Mouse (Mus musculus): ENCODE results near the gene Rpia.
A peak's percentile ranks its signal among the peaks of the same experiment; 100 is the strongest.

The Rpia gene

DNA sequence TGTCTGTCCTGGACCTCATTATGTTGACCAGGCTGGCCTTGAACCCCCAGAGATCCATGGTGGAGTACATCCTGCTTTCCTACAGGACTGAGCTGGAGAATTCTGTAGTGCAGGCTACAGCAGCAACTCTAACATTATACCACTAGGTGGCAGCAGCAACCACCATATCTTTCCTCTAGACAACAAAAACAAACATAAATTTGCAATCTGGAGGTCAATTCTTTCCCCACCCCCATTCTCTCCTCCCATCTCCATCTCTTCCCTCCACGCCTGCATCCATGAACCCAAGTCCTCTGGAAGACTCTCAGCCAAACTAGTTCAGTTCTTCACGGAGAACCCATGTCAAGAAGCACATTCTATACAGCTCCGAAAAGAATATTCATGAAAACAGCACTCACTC lies 12.6 kb upstream of the Rpia start:
- no peak for DNase-seq

DNA sequence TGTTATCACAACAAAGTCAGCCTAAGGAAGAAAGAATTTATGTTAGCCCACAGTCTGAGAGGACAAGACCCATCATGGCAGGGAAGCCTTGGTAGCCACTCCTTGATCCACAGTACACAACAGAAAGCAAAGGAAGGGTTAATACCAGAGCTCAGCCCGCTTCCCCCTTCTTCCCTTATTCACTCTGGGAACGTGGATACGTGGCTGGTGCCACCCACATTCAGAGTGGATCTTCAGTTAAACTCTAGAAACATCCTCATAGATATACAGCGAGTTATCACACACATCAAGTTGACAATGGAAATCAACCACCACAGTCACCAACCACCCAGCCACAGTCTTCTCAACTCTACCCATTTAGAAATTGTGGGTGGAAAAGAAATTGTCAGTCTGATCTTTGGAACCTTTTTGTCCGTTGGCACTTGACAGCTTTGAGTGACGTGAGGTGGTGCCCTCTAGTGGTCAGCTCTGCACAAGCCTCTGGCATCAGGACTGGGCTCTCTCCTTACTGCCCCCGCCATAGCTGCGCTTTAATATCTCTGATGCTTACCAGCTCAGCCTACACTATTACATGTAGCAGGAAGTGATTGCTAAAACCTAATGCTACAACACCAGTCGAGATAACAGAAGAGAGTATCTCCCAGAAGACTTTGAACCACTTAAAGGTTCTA lies 5.7 kb upstream of the Rpia start:
- peak; percentile 63 to 75 for DNase-seq

DNA sequence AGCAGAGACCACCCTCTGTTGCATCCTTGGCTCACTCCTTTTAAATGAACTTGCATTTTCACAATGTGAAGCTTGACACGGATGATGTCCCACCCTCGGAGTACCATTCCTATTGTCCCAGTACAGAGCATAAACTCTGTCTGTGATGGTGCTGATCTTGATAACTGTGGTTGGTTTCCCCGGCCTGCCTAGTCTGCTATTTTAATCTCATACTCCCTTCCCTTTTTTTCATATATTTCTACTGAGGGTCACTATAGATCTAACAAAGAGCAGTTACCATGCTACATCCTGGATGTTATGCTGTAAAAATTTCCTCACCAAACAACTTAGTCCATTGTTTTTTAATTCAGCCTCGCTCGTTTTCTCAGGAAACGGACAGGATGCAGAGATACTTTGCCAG lies 4.9 kb upstream of the Rpia start:
- DNase-seq: no peak

DNA sequence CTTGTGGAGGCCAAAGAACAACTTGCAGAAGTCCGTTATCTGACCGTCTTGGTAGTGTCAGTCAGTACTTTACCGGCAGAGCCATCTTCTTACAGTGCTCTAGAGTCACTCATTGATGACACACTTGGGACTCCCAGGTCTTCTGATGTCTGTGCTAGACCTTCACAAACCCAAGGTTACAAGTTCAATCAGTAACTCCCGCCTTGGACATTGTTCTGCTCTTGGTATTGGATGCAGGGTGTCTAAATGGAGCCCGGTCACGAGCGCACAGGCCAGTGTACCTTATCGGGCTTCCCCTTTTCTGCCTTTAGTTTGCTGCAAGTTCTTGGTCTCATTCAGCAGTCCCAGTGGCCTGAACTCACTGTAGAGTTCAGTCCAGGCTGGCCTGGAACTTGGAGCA lies 612 bp upstream of the Rpia start:
- no peak for DNase-seq

DNA sequence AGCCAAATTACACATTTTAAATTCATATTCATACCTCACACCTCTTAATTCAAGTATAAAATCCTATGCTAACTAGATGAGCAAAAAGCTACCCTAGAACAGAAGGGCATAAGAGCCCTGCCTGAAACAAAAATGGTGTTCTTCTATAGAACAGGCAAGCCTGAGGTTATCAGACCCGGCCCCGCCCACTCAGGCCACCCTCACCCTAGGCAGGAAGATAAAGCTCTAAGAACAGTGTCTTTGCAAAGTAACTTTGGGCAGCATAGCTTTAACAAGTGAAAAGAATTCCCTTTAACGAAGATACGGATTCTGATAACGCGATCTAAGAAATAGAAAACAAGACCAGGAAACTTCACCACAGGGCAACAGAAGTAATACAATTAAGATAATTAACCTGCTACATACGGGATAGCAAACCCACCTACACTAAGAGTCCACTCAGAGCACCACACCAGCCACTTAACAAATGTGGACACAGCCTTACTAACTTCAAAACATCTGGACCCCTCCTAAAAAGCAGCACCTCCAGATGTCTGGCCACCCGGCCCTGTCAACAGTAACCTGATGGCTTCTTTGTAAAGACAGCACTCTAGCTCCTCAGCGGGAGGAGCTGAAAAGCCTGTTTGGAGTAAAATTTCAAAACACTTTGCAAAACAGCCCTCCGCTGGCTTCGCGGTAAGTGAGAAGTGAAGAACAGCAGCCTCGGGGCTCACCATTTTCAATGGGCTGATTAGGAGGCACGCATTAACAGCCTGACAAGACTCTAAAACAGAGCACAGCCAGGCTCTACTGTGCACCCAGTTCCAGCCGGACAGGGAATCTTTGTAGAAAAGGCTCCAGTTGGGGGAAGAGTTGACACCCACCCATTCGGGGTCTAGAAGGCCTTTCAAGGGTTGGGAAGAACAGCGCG lies 925 bp downstream of the Rpia start:
- peak; percentile 36 to 39 for DNase-seq

DNA sequence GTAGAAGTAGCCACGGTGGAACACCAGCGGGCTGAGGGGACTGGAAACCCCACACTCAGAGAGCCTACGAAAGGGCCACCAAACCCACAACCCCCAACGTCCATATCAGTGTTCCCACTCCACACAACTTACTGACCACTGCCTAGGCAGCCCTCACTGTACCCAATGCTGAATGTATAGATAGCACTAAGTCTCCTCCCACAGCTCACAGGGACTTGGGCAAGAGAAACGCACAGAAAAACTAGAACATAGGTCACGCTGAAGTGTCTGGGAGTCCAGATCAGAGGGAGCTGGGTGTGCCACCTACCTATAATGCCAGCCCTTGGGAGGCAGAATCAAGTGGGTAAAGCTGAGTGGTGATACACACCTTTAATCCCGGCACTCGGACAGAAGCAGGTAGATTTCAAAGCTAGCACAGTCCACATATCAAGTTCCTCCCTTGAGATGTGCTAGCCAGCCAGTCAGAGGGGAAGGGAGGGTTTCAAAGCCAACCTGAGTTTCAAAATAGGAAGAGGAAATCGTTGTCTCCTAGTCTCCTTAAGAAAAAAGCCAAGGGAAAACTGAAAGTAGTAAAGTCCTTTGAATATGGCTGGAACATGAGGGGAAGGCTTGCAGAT lies 1.9 kb downstream of the Rpia start:
- DNase-seq: peak; percentile 28 to 54

DNA sequence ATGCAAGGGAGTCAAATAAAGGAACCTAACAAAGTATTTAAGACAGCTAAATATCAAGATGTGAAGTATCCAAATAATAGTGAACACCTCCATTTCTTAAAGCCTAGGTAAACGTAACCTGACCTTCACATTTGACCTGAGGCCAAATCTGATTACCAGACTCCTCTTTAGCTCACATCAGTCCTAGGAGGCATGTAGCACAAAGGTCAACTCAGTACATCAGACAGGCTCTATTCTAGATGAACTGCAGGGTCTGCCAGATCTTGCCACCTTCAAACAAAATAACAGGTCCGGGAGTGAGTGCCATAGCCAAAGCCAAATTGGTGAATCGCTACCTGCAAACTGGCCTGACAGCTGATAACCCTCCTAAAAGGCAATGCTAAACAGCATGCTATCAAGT lies 2.9 kb downstream of the Rpia start:
- DNase-seq: no peak

DNA sequence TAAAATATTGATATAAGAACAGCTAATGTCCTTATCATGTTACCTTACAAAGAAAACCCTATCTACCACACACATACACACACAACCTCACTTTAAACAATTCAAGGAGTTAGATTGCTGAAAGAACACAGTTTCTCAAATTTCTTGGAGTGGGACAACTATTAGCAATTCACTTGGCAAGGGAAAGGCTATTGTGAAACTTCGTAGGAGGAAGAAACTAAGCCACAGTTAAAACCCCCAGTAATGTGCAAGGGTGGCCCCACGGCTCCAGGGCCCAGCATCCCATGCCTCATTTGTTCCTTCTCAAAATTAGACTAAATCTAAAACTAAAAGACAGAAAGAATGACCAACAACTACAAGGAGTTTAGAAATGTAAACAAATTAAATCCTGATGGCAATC lies 4.5 kb downstream of the Rpia start:
- peak in 1 of 2 experiments; percentile 55 for DNase-seq

DNA sequence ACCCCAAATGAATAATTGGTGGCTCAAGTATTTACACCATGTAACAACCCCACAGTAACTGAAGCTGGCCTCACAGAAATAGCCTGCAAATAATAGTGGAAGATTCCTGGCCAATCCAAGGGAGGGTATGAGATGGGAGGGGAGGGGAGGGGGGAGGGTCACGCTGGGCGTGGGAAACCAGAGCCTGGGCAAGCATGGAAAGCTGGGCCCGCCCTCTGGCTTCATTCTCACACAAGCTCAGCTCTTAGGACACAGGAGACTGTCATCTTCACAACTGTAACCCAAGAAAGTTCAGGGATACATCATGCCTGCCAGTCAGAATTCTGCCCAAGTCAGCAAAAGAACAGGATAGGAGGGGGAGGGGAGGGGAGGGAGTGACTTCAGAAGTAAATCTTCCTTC lies 6.2 kb downstream of the Rpia start:
- DNase-seq: no peak

DNA sequence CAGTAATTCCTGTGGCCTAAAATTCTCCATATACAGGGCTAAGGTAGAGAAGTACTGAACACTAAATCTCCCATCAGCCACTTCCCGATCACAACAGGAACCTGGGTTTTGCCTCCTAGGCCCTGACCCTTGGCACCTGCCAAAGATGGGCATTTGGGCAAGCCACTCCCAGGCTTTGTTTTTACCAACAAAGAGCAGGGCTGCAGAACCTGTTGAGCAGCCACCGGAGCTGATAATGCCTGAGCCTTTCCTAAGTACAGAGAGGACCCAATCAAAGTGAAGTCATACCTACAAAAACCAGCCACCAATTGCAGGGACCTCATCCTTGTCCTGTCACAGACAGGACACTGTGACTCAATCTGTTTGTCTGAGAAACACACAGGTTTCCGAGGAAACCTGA lies 7.2 kb downstream of the Rpia start:
- peak; percentile 26 to 53 for DNase-seq

DNA sequence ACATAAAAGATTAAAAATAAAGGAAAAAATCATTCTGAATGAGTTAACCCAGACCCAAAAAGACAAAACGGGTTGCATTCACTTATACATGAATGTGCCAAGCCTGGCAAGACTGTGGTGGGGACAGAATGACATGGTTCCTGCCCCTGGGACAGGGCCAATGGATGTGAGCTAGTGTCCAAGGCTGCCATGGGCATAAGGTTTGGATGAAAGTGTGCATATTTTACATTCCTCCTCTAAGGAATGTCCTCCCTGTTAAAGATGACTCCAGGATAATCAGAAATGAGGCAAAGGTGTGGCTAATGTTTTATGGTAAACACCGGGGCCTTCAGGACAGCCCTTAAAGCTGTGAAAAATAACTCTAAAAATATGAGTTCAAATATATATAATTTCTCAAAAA lies 10.7 kb downstream of the Rpia start:
- DNase-seq: no peak

DNA sequence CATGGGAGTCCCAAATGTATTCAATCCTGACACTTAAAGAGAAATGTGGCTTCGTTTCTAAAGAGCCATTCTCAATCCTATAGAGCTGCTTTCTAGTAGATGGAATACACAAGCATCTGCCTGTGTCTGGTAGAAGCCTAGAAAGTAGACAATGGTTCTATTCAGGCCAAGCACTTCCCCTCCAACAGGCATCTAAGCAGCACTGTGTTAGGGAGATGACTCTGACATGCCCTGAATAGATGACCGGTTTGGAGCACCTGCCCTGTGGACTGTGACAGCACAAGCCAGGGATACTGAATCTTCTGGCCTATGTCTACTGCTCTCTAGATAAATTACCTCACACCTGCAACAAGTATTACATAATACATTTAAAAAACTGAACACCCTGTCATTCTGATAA lies 17.7 kb downstream of the Rpia start:
- DNase-seq: no peak

DNA sequence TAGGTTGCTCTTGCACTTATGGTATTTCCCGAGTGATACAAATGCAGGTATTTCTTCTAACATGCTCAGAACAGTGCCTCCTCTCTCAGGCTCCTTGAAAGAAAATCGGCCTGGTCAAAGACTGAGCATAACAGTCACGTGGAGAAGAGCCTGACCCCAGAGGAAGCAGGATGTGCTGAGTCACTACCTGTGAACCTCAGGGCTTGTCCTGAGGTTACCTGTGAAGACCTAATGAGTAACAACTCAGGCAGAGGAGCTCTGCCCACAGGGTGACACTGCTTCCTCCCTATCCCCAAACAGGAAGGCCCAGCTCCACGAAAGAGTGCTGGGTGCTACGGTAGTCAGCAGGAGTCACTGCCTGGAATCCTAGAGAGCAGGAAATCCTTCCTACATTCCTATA lies 18.3 kb downstream of the Rpia start:
- DNase-seq: no peak

DNA sequence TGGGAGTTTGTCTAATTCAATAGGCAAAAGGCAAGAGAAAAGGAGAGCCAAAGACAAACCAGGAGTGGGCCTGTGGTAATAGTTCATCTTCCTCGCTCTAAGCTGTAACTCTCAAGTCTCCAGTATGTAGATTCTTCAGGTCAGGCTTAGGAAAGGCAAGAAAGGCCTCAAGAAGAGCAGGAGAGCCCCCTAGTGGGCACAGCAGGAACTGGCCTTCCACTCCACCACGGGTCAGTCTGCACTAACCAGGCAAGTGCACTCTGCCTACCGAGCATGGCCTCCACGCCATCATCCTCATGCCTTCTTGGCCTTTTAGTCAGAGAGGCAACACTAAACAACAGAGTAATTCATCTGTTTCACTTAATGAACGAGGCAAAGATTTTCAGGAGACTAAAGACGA lies 23.3 kb downstream of the Rpia start:
- DNase-seq: peak; percentile 65 to 67

DNA sequence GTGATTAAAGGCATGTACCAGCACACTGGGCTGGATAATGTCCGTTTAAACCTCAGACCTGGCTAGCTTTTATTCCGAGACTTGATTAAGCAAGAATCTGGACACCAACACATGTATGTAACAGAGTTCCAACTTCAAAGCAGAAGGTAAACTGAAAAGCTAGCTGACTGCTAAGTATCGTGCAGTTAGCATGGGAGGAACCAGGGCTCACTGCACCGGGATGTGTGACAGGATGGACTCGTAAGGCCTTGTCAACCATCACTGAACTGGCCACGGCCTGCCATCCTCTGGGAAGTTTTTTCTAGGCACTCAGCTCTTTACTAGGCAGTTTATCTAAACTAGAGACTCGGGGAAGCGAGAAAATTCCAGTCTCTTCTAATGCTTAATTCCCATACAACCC lies 27.0 kb downstream of the Rpia start:
- no peak for DNase-seq

DNA sequence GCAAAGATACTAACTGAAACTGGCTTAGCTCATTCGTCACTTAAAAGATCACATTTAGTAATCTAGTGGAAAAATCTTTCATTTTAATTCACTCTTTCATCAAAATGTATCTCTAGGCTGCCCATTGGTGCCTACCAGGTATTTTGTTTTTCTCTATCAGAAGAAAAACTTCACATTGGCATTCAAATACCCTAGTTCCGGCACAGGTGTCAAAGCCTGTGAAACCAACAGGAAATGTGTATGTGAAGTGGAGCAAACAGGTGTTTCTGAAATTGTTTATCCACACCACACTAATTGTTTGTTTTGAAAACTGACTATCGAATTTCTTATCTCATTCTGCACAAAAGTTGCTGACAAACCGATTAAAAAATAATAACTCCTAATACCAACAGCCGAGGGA lies 27.5 kb downstream of the Rpia start:
- no peak for DNase-seq

DNA sequence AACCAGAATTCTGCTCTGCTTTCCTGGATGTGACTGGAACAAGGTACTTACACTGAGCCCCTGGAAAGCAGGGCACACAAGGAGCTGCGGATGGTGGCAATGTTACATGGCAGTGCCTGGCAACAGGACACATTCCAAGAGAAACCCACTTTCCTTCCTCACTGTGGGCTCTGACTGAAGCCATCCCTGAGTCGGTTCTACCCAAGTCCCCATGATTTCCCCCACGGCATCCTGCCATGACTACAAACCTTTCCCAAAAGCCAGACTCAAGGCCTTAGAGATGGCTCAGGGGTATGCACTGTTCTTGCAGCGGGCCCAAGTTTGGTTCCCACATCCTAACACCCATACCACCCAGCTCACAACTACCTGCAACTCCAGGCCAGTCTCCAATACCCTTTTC lies 28.2 kb downstream of the Rpia start:
- no peak for DNase-seq

DNA sequence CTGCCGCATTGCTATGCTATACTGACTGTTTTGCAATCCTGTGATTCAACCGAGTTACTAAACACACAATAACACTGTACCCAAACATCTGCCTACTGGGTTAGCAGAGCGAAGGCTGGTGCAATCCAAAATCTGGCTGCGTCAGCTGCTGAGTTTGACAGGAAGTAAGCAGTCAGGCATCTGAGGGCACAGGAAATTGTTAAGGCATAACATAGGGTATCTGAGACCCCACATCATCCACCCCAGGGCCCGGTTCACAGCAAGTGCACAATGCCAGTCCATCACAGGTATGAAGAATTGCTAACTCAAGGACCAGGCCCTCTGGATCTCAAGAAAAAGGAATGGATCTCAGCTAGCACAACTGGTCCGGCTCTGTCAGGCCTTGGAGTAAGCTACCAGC lies 29.4 kb downstream of the Rpia start:
- DNase-seq: no peak

DNA sequence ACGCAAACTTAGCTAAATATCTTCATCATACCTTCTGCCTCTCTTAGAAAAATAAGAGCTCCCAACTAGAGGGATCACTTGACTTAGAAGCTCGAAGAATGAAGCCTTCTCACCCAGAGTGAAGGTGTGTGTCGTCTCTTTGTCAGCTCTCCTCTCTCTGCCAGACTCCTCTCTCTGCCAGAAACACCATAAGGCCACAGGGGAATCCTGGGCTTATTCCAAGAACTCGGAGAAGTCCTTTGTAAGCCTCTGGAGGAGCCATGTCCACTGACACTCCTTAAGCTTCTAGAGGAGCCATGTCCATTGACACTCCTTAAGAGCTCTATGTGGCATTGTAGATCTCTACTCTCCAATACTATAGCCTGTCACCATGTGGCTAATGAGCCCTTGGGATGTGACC lies 31.1 kb downstream of the Rpia start:
- no peak for DNase-seq

DNA sequence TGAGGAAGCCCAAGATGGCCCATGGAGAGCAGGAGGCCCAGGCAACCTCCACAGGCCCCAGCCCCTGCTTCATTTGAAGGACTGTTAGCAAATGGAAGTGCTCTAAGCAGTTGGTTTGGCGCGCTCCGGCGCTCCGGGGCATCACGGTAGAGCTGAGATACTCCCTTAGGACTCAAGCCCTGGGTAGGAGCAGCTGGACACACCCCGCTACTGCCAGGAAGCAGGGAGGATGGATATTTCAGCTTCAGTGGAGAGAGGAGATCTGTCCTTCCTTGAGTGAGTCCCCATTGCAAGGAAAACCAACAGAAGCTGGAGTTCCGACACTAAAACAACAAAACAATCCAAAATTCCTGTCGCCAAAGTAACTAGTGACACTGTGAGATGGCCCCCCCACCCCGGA lies 37.2 kb downstream of the Rpia start:
- DNase-seq: no peak

DNA sequence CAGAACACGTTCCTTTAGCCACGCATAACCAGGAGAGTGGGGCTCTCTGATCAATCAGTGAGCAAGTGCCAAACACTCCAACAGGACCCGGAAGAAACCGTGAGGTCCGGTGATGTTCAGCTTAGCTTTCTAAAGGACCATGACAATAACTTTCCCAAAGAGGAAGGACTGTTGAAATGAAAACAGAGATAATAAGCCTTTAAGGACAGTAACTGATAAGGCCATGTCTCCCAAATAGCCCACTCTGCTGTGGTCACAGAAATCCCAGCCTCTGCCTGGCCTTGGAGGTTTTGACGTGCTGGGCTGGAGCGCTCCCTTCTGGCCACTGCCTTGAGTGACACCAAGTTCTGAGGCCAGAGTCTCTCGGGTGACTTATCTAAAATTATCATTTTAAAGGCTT lies 39.7 kb downstream of the Rpia start:
- DNase-seq: no peak

DNA sequence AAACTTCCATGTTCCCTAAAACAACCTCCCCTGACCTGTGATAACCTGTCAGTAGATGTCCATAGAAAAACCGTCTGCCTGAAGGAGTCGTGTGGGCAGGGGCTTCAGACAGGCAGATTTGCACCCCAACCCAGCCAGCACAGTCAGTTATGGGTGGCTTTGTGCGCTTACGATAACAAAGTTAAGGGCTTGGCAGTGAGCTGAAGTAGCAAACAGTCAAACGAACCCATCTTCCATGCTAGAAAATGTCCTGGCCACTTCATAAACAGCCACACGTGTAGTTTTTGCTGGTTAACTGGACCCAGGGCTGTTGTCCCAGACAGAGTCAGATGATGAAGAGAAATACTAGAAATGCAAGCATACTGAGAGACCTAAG lies 40.1 kb downstream of the Rpia start:
- DNase-seq: no peak

DNA sequence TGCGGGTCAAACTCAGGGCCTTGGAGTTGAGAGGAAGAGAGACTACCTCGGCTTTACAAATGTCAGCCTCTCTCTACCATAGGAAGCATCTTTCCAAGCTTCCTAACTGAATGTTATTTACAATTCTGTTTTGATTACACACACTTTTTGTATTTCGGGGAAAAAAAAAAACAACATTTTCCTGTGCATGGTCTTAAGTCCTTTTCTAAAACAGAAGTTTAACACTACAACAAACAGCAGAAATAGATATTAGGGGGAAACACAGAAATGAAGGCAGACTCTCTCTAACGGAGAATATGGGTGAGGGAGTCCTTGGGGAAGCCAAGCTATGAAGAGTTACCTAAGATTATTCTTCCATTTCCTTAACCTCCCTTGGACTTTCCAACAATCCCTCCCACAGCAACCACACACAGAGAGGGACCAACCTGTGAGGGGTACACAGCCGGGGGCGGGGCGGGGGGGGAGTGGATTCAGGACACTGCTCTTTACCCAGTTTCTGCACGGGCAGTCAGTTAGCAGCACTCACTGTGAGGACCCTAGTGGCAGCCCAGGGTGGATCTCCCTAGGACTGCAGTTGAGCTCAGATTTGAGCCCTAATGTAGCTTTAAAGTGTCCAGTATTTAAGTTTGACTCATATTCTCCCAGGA lies 40.7 kb downstream of the Rpia start:
- no peak for DNase-seq

DNA sequence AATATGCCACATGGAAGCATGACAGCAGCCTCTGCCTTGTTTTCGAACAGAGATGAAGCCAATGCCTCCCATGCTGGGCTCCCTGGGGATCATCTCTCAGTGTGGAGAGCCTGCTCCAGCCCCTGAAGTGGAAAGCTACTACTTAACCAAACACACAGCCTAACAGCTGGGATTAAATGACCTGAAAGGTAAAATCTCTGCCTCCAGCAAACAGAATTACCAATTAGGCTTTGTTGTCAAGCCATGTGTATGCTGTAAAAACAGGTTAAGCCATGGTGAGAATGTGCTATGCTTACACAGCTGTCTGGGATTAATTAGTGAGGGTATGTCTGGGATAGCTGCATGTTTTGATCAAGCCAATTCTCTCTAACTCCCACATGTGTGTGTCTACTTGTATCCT lies 42.3 kb downstream of the Rpia start:
- no peak for DNase-seq

Data from lung, adult 18-20 months (tissue).